Mouse (Mus musculus) hindlimb bud, embryonic 11.5 days (tissue): Measurements from ENCODE around the gene Ghrh.

Experiments used
- DNase-seq: peaks from one replicate; pipeline ENCODE4 v3.0.0-alpha.2; 2012; ENCODE audit warnings: low read depth, low spot score; ENCODE audit errors: extremely low spot score

Ghrh gene

GRCm38 (mm10) chr2:157309611-157310010, 37.7 kb downstream of the Ghrh start:
- DNase-seq: no peak

DNA sequence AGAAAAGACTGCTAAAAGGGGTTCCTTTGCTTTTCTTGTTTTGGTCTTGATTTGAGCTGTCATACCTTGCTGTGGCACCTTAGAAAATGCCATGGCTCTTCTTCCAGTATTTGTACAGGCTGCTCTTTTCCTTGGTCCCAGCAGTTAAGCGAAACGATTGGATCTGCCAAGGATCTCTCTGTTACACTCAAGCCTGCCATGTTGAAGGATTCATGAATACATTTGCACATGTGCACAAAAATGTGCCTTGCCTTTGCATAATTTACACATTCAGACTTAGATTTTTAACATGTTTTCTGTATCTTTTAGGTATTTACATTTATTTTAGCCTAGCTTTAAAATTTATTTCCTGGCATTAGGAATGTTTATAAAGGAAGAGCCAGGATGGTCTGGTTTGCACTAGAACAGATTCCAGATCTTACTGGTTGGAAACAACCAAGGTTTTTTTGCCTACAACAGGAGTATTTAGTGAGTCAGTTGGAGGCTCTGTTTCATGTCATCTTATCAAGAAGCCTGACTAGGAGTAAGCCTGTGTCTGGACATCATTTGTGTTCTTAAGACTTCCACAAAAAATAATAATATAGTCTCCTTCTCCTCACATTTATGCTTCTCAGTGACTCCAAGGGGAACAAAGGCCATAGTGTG, 38.9 kb downstream of the Ghrh start:
- DNase-seq: no peak

GRCm38 (mm10) chr2:157307715-157308265, 39.5 kb downstream of the Ghrh start:
- DNase-seq: no peak

DNA sequence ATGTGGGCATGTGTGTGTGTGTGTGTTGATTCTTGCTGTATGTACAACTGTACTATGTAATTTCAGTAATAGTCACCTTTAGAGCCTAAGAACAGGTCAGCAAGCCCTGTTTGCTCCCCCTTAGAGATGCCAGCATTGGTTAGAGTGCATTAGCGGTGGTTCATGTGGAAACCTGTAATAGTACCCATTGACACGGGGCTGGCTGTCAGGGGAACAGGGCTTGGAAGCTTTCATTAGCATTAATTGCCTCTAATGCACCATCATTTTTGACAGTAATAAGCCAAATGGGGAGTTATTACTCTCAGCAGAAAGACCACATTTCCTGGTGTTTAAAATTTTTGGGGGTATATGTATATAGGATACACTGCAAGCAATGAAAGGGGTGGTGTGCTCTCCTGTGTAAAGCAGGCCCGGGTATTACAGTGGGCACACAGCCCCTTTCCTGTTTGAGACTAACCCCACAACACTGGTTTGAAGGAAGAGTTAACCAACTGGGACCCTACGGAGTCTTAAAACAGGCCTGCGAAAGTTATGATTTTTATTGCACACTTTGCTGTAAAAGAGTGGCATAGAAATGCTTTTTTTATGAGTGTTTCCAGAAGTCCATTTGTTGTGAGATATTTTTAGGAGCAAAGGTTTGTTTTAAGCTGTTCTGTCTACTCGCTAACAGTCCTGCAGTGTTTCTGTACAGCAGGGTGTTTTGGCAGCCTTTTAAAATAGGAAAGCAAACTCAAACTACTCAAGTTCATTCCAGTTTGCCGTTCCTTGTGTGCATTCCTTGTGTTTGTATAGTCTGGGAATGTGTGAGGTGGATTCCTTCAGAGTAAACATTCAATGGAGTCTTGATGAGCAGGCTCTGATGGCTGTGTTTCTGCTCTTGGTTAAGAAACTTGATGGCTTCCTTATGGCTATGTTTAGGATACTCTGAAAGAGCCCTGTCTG, 40.9 kb downstream of the Ghrh start:
- DNase-seq: no peak

GRCm38 (mm10) chr2:157303096-157303495, 44.2 kb downstream of the Ghrh start:
- no peak for DNase-seq

DNA sequence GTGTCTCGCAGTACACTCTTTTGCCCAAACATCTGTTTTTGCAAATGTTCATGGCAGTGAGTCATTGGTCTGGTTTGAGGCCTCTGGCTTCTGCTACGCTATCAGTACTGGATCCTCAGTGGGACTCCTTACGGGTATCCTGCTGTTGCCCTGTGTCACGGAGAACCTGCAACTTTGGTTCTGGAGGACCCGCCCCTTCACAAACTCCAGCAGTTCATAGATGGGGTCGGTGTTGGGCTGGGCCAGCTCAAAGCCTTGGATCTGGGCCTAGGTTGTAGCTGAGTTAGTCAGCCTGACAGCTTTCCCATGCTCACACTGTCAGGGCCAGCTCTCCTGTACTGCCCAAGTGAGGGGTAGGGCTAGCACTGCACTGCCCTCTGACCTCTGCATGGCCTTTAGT, 47.3 kb downstream of the Ghrh start:
- no peak for DNase-seq

GRCm38 (mm10) chr2:157296105-157296689, 51.1 kb downstream of the Ghrh start:
- DNase-seq: no peak

DNA sequence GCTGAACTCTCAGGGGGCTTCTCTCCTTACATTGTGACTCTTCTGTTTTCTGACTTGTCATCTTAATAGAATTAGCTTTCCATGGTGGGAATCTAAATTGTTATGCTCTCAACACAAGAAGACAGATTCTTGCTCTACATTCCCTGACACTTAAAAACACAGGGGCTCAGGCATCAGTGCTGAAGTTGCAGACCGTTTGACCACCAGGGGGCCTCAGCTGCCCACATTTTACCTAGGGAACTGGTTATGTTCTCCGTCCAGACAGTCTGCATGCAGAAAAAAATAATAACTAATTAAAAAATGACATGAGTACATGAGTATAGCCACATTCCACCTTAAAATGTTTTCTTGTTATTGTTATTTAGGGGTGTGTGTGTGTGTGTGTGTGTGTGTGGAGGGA, 55.2 kb downstream of the Ghrh start:
- DNase-seq: no peak

DNA sequence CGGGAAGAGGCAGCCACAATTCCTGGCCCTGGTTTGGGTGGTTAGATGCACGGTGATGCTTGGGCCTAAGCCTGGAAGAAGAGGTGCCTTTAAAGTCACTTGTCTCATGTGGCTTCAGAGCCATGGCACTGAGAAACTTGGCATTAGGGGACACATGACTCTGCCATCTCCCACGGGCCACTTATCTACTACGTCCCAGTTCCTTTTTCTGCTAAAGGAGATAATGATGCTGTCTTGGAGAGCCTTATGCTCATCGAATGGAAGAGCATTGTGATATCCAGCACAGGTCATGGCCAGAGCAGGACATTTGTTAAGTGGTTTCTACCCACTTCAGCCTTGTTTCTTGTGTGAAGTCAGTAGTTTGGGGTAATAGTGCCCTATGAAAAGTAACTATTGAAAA, 58.3 kb downstream of the Ghrh start:
- no peak for DNase-seq

GRCm38 (mm10) chr2:157287542-157287941, 59.8 kb downstream of the Ghrh start:
- no peak for DNase-seq

GRCm38 (mm10) chr2:157283321-157283720, 64.0 kb downstream of the Ghrh start:
- no peak for DNase-seq
